Mouse (Mus musculus) intestine, postnatal 0 days (tissue): ENCODE results near the gene Smad6. TPM values are rescaled to one million over a fixed set of nuclear protein-coding genes. Genes with fewer than 3 reads are reported as not detected.
A peak's percentile ranks its signal among the peaks of the same experiment; 100 is the strongest.

Source experiments
- ATAC-seq: fragments of 200-750 bp; cut with Nextera tagmentation; 2 replicates; pipeline ENCODE4 v1.8.0; 2017; ENCODE audit warnings: mild to moderate bottlenecking, moderate TSS enrichment, moderate library complexity
- H3K27ac ChIP-seq: fragments of 300-500 bp; sonication (generic); 2 replicates; pipeline ENCODE4 v1.5.1; 2014; ENCODE audit warnings: mild to moderate bottlenecking, low read depth, low read length, moderate library complexity
- H3K27me3 ChIP-seq: fragments of 300-500 bp; sonication (generic); replicated peaks from 2 replicates; pipeline ENCODE4 v1.6.1; 2014; ENCODE audit warnings: low read length, mixed read lengths; ENCODE audit not compliant: control insufficient read depth, insufficient read depth
- H3K36me3 ChIP-seq: fragments of 300-500 bp; sonication (generic); 2 replicates; pipeline ENCODE4 v1.6.1; 2014; ENCODE audit warnings: mild to moderate bottlenecking, moderate library complexity; ENCODE audit not compliant: control insufficient read depth, insufficient read depth
- H3K4me1 ChIP-seq: fragments of 300-500 bp; sonication (generic); replicated peaks from 2 replicates; pipeline ENCODE4 v1.6.1; 2014; ENCODE audit warnings: antibody characterized with exemption, low read length, mixed read lengths; ENCODE audit not compliant: control insufficient read depth, insufficient read depth
- H3K4me2 ChIP-seq: fragments of 300-500 bp; sonication (generic); replicated peaks from 2 replicates; pipeline ENCODE4 v1.6.1; 2014; ENCODE audit warnings: low read depth, mild to moderate bottlenecking, moderate library complexity
- H3K4me3 ChIP-seq: fragments of 300-500 bp; sonication (generic); 2 replicates; pipeline ENCODE4 v1.5.1; 2014; ENCODE audit warnings: low read depth, low read length
- H3K9ac ChIP-seq: fragments of 300-500 bp; sonication (generic); 2 replicates; pipeline ENCODE4 v1.6.1; 2014; ENCODE audit warnings: mild to moderate bottlenecking, low read depth, low read length
- H3K9me3 ChIP-seq: fragments of 300-500 bp; sonication (generic); 2 replicates; pipeline ENCODE4 v1.6.1; 2016; ENCODE audit warnings: mixed run types; ENCODE audit not compliant: control insufficient read depth
- CTCF ChIP-seq: sonication (generic); IDR thresholded peaks from 2 replicates; pipeline ENCODE4 v1.5.1; 2016; ENCODE audit warnings: low read depth, mild to moderate bottlenecking, control low read depth, antibody characterized with exemption, moderate library complexity
- WGBS: fragments of 180-500 bp; shearing (Covaris S2); extraction: QIAGEN DNeasy Blood & Tissue Kit; methylation state at CpG from one replicate; pipeline ENCODE4 v1.1.7; 2014; 5-methylcytosine and 5-hydroxymethylcytosine counted together
- polyA plus RNA-seq: library from polyadenylated mRNA; unstranded; fragments of >200 nt; fragmentation: Nextera tagmentation; extraction: Ambion mirVana; gene quantifications from 2 replicates; pipeline ENCODE4 v1.2.1, GENCODE M21; 2015

The Smad6 gene
- polyA plus RNA-seq, 1 experiment from 2014 or later = 6.1 TPM

DNA sequence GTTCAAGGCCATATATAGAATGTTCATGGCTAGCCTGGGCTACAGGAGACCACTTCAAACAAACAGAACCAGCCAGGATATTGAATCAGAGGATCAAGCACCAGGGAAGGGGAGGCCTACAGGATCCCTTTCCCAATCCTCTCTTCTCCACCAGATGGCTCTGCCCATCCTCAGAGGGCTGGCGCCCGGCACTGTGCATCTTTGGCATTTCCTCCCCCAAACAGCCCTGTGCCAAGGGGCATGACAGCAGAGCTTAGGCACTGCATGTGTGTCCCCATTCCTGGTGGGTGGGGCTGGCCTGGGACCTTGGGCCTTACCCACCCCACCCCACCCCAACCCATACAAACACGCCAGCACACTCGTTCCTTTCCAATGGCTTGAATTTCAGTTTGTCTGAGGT, 24.4 kb downstream of the Smad6 start:
- no peak overlapping the region for H3K4me2 ChIP-seq
- ATAC-seq = no peak
- no peak overlapping the region for H3K27ac ChIP-seq
- H3K9me3 ChIP-seq = no peaks in the 10 kb centered on the region
- 61% methylated on average over 4 of the region's 4 CpGs for WGBS
- H3K9ac ChIP-seq = no peak overlapping the region
- no peaks in the 10 kb centered on the region for H3K27me3 ChIP-seq
- H3K4me1 ChIP-seq = 0 out of 2 replicates have a peak, but pooled peaks cover 5% of the 10 kb centered on the region
- peak; percentile 63 for TF ChIP-seq CTCF
- peaks cover 39% of the 10 kb centered on the region for H3K36me3 ChIP-seq
- H3K4me3 ChIP-seq = no peak overlapping the region

DNA sequence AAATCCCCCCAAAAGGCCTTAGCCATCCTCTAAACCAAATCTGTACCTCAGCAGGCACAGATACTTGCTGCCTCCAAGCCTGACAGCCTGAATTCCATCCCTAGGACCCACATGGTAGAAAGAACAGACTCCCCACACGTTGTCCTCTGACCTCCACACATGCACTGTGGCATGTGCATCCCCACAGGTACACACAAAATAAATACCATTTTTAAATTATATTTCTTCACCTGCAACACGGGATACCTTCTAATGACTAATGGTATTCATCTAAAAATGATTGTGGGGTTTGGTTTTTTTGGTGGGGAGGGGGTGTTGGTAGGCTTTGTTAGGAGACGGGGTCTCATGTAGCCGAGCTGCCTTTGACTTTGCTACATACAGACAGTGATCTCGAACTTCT, 28.6 kb downstream of the Smad6 start:
- Histone ChIP-seq H3K27me3 (no peaks in the 10 kb centered on the region), H3K4me2 (no peak overlapping the region), H3K36me3 (peaks cover 19% of the 10 kb centered on the region), H3K27ac (no peak overlapping the region), H3K4me1 (peaks cover 10% of the 10 kb centered on the region; the same call in 1 of the 2 replicates), H3K4me3 (no peak overlapping the region), H3K9me3 (no peaks in the 10 kb centered on the region), H3K9ac (0 out of 2 replicates have a peak overlapping the region, but pooled peaks have one; percentile 2)
- TF ChIP-seq CTCF = no peak
- WGBS = 89% methylated on average over 5 of the region's 5 CpGs
- ATAC-seq = no peak

DNA sequence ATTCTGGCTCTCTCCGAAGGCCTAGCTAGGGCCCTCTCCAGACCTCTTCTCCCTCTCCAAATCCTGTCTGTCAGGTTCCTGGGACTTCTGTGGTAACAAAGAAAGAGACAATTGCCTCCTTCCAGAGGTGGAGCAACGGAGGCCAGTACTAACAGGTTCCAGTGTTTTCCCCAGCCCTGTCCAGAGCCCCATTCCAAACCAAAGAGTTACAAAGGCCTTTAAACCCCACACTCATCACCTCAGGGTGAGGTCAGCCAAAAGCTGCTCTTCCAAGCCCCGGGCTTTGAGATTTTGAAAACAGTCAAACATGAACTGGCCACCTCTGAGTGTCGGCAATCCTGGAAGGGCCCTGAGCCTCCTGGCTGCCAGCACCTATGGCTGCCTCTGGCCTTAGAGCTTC, 29.1 kb downstream of the Smad6 start:
- H3K4me1 ChIP-seq = peaks cover 10% of the 10 kb centered on the region; the same call in 1 of the 2 replicates
- no peak overlapping the region for H3K27ac ChIP-seq
- TF ChIP-seq CTCF = no peak
- no peak overlapping the region for H3K4me2 ChIP-seq
- H3K4me3 ChIP-seq = no peak overlapping the region
- ATAC-seq = no peak
- WGBS = 52% methylated on average over 4 of the region's 4 CpGs
- H3K27me3 ChIP-seq = no peaks in the 10 kb centered on the region
- peaks cover 19% of the 10 kb centered on the region for H3K36me3 ChIP-seq
- H3K9ac ChIP-seq = 0 out of 2 replicates have a peak overlapping the region, but pooled peaks have one; percentile 2
- no peaks in the 10 kb centered on the region for H3K9me3 ChIP-seq

DNA sequence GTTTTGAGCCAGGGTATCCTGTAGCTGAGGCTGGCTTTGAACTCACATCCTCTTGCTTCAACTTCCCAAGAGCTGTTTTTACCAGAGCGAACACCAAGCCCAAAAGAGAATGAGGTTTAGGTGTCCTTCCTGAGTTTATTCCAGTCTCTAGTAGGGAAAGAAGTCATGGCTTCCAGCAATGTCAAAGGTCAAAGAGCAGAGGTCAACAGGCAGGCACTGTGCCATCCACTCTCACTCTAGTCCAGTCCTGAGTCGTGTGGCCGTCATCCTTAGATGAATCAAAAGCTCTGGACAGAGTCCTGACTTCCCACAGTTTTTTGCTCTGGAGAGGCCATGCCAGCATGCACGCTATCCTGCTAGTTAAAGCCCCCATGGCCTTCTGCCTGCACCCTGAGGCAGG, 30.7 kb downstream of the Smad6 start:
- TF ChIP-seq CTCF = no peak
- Histone ChIP-seq H3K9ac (no peak overlapping the region), H3K4me2 (no peak overlapping the region), H3K4me1 (peaks cover 12% of the 10 kb centered on the region), H3K4me3 (no peak overlapping the region), H3K27ac (no peak overlapping the region), H3K27me3 (no peaks in the 10 kb centered on the region), H3K9me3 (no peaks in the 10 kb centered on the region), H3K36me3 (peaks cover 24% of the 10 kb centered on the region)
- 75% methylated on average over 4 of the region's 4 CpGs for WGBS
- no peak for ATAC-seq

DNA sequence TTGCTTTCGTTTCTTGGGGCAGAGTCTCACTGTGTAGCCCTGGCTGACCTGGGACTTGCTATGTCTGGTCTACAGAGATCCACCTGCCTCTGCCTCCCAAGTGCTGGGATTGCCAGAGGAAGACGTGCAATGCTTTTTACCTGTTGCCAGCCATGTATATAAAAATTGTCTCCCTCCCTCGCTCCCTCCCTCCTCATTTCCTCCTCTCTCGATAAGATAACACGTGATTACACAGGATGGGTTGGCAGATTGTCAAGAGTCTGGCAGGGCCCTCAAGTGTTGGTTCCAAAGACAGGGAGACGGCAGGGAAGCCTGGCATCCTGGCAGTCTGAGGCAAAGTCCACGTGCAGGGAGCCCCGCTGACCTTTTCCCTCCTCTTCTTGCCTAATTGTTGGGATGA, 32.2 kb downstream of the Smad6 start:
- H3K4me3 ChIP-seq = no peak overlapping the region
- H3K27ac ChIP-seq = no peak overlapping the region
- peaks cover 15% of the 10 kb centered on the region for H3K36me3 ChIP-seq
- 23% methylated on average over 8 of the region's 8 CpGs for WGBS
- no peak overlapping the region for H3K4me2 ChIP-seq
- peaks cover 12% of the 10 kb centered on the region for H3K4me1 ChIP-seq
- no peaks in the 10 kb centered on the region for H3K27me3 ChIP-seq
- H3K9ac ChIP-seq = no peak overlapping the region
- no peaks in the 10 kb centered on the region for H3K9me3 ChIP-seq
- ATAC-seq = peak; percentile 46
- no peak for TF ChIP-seq CTCF

DNA sequence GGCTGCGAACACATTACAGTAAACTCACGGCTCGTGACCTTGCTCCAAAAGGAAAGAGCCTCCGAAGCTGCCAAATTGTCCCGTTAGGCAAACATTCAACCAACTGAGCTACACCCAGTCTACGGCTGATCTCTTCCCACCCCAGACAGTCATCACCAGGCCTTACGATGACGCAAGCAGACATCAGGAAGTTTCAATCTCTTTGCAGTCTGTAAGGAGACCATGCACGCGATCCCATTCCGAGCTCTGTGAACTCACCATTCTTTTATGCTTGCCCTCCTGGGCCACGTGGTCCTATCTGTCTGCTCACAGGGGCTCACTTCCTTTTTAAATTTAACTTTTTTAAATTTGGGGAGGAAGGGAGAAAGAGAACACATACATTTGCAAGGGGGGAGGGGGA, 32.6 kb downstream of the Smad6 start:
- H3K4me3 ChIP-seq = no peak overlapping the region
- H3K36me3 ChIP-seq = peaks cover 15% of the 10 kb centered on the region
- no peak for ATAC-seq
- no peak for TF ChIP-seq CTCF
- no peak overlapping the region for H3K9ac ChIP-seq
- H3K9me3 ChIP-seq = no peaks in the 10 kb centered on the region
- H3K4me1 ChIP-seq = peaks cover 16% of the 10 kb centered on the region
- WGBS = 57% methylated on average over 12 of the region's 12 CpGs
- H3K4me2 ChIP-seq = no peak overlapping the region
- H3K27me3 ChIP-seq = no peaks in the 10 kb centered on the region
- no peak overlapping the region for H3K27ac ChIP-seq

DNA sequence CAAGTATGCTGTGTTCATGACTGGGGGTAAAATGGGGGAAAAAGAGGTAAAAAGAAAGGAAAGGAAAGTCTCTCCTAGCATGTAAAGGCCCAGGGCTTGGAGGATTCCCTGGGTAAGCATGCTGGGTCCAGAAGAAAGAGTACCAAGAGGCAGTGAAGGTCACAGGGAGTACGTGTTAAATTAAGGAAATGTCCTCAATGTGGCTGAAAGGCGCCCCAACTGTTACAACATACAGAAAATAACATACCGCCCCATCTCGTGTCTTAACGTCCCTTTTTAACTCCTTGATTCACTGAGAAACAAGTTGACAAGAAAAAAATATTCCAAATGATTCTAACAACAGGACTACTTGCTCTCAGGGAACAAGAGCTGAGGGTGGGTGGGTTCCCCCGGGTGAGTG, 36.7 kb downstream of the Smad6 start:
- H3K4me2 ChIP-seq = 0 out of 2 replicates have a peak overlapping the region, but pooled peaks have one; percentile 10
- no peak for ATAC-seq
- 26% methylated on average over 6 of the region's 6 CpGs for WGBS

More for the DNA sequence above, 36.7 kb downstream of the Smad6 start:
- H3K27ac ChIP-seq = 0 out of 2 replicates have a peak overlapping the region, but pooled peaks have one; percentile 16
- no peak overlapping the region for H3K4me3 ChIP-seq
- no peak for TF ChIP-seq CTCF
- H3K9me3 ChIP-seq = no peaks in the 10 kb centered on the region
- peaks cover 19% of the 10 kb centered on the region for H3K4me1 ChIP-seq
- H3K27me3 ChIP-seq = no peaks in the 10 kb centered on the region
- no peak overlapping the region for H3K9ac ChIP-seq
- peaks cover 5% of the 10 kb centered on the region for H3K36me3 ChIP-seq
